Mouse (Mus musculus) megakaryocyte, embryonic 14.5 days (primary cell): Measurements from ENCODE around the gene Tjp1. TPM values are rescaled to one million over a fixed set of nuclear protein-coding genes. Genes with fewer than 3 reads are reported as not detected.

Experiments used
- H3K27me3 ChIP-seq: replicated peaks from 2 replicates; pipeline ENCODE3; 2012; ENCODE audit warnings: inconsistent platforms
- H3K36me3 ChIP-seq: replicated peaks from 2 replicates; pipeline ENCODE3; 2012; ENCODE audit warnings: low read length, inconsistent platforms, mixed read lengths
- H3K4me1 ChIP-seq: 2 replicates; pipeline ENCODE4 v1.6.1; 2012; ENCODE audit warnings: inconsistent platforms
- H3K4me3 ChIP-seq: replicated peaks from 2 replicates; pipeline ENCODE3; 2012; ENCODE audit warnings: moderate library complexity, mild to moderate bottlenecking, inconsistent platforms
- H3K9me3 ChIP-seq: 2 replicates; pipeline ENCODE4 v1.6.1; 2012; ENCODE audit warnings: inconsistent platforms
- FLI1 ChIP-seq: IDR thresholded peaks from 2 replicates; pipeline ENCODE4 v1.6.1; 2012; ENCODE audit warnings: low read length, inconsistent platforms, mixed read lengths
- GATA1 ChIP-seq: IDR thresholded peaks from 3 replicates; pipeline ENCODE4 v1.6.1; 2012; ENCODE audit warnings: mixed read lengths, low read length, inconsistent platforms, borderline replicate concordance
- polyA plus RNA-seq: library from polyadenylated mRNA; stranded (reverse); fragments of >175 nt; gene quantifications from 2 replicates; pipeline ENCODE4 v1.2.3, GENCODE M21; 2012; ENCODE audit warnings: low replicate concordance; ENCODE audit not compliant: insufficient read depth

The Tjp1 gene
- polyA plus RNA-seq, 1 experiment, result 0.83 TPM

- Histone ChIP-seq H3K27me3 (no peaks in the 10 kb centered on the region), H3K4me3 (peak overlapping the region; percentile 67), H3K36me3 (peaks cover 2% of the 10 kb centered on the region), H3K9me3 (no peaks in the 10 kb centered on the region), H3K4me1 (peaks cover 60% of the 10 kb centered on the region)
- TF ChIP-seq GATA1, result no peak
- TF ChIP-seq FLI1, result no peak
These were observed 172.7 kb downstream of the Tjp1 start for GRCm38 (mm10) chr7:65354908-65355307.

- Histone ChIP-seq H3K9me3 (no peaks in the 10 kb centered on the region), H3K4me1 (peaks cover 35% of the 10 kb centered on the region), H3K27me3 (no peaks in the 10 kb centered on the region), H3K36me3 (peaks cover 2% of the 10 kb centered on the region), H3K4me3 (no peak overlapping the region)
- TF ChIP-seq GATA1, result no peak
- TF ChIP-seq FLI1, result no peak
These were observed 177.1 kb downstream of the Tjp1 start for GRCm38 (mm10) chr7:65350348-65351079.

GRCm38 (mm10) chr7:65348540-65348939 is 179.0 kb downstream of the Tjp1 start:
- Histone ChIP-seq H3K27me3 (no peaks in the 10 kb centered on the region), H3K9me3 (no peaks in the 10 kb centered on the region), H3K36me3 (peaks cover 2% of the 10 kb centered on the region), H3K4me3 (no peak overlapping the region), H3K4me1 (peaks cover 24% of the 10 kb centered on the region)
- no peak for TF ChIP-seq GATA1
- TF ChIP-seq FLI1, result no peak

GRCm38 (mm10) chr7:65345314-65345713 is 182.3 kb downstream of the Tjp1 start:
- Histone ChIP-seq H3K36me3 (peaks cover 24% of the 10 kb centered on the region), H3K4me3 (no peak overlapping the region), H3K4me1 (peaks cover 7% of the 10 kb centered on the region), H3K9me3 (no peaks in the 10 kb centered on the region), H3K27me3 (no peaks in the 10 kb centered on the region)
- no peak for TF ChIP-seq FLI1
- no peak for TF ChIP-seq GATA1

- Histone ChIP-seq H3K4me3 (no peak overlapping the region), H3K4me1 (no peaks in the 10 kb centered on the region), H3K36me3 (peaks cover 71% of the 10 kb centered on the region), H3K9me3 (no peaks in the 10 kb centered on the region), H3K27me3 (no peaks in the 10 kb centered on the region)
- TF ChIP-seq GATA1, result no peak
- no peak for TF ChIP-seq FLI1
These were observed 189.9 kb downstream of the Tjp1 start for GRCm38 (mm10) chr7:65337581-65338270.

- Histone ChIP-seq H3K4me3 (no peak overlapping the region), H3K9me3 (no peaks in the 10 kb centered on the region), H3K36me3 (peaks cover 56% of the 10 kb centered on the region), H3K4me1 (no peaks in the 10 kb centered on the region; the same call in 1 of the 2 replicates), H3K27me3 (no peaks in the 10 kb centered on the region)
- TF ChIP-seq GATA1 (no peak), FLI1 (no peak)
These were observed 194.4 kb downstream of the Tjp1 start for GRCm38 (mm10) chr7:65333081-65333760.

DNA sequence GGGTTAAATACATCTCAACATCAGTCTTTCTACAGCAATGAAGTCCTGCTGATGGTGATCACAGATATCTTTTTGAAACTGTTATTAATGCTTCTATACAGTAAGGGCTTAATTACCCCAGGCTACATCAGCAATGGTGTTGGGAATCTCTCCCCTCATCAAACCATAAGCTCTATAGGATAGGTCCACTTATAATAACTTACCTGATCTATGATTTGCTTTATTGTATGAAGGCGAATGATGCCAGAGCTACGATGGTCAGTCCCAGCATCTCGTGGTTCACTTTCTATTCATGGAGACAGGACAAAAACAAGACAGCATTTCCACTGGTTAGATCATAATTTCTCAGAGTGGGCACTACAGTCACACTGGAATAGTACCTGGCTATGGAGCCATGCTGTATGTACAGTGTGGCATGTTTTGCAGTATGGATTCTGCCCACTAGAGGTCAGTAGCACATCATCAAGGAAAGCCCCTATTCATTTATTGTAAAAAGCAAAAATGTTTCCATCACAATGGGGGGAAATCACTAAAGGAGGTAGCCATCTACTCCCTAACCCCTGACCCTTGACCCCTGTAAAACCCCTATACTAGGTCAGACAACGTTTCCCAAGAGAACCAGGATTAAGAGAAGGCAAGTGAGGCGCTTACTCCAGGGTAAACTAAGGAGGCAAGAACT is 208.4 kb downstream of the Tjp1 start:
- H3K4me3 ChIP-seq, result no peak overlapping the region
- H3K4me1 ChIP-seq, result no peaks in the 10 kb centered on the region
- H3K27me3 ChIP-seq, result no peaks in the 10 kb centered on the region
- H3K9me3 ChIP-seq, result no peaks in the 10 kb centered on the region
- no peak for TF ChIP-seq FLI1
- TF ChIP-seq GATA1, result no peak
- H3K36me3 ChIP-seq, result peaks cover 76% of the 10 kb centered on the region

DNA sequence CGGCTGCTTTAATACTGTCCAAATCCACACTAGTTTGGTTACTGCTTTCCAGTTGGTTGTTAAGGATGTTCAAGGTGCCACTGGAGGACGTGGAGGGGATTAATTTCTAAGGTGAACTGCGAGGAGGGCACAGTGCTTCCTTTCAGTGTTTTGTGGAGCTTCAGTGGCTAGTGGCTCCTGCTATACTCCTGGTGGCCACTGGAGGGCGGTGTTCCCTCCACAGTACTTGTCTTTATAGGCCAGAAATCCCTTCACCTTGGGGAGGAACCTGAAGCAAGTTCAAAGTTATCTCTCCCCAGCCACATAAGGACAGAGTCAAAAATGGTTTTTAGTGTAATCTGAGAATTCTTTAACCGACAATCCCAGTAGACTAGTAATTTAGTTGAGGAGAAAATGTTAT is 210.2 kb downstream of the Tjp1 start:
- H3K36me3 ChIP-seq, result peaks cover 79% of the 10 kb centered on the region
- H3K4me3 ChIP-seq, result no peak overlapping the region
- H3K27me3 ChIP-seq, result no peaks in the 10 kb centered on the region
- TF ChIP-seq FLI1 (no peak), GATA1 (no peak)
- no peaks in the 10 kb centered on the region for H3K9me3 ChIP-seq
- no peaks in the 10 kb centered on the region for H3K4me1 ChIP-seq

DNA sequence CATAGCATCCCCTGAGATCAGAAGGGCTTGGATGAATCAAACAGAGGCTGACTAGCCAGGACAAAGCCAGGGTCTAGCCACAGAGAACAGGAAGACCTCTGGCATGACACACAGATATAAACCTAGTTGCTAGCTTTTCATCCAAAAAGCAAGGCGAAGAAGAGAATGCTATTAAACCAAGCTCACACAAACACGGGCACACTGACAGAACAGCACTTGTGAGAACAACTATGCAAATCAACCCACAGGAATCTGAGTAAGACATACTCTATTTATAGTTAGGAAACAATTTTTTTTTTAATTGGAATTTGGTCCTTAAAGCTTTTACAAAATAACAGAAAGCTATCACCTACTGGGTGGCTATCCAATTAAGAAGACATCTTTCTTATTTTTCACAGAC is 212.4 kb downstream of the Tjp1 start:
- Histone ChIP-seq H3K27me3 (no peaks in the 10 kb centered on the region), H3K4me3 (no peak overlapping the region), H3K9me3 (no peaks in the 10 kb centered on the region), H3K4me1 (no peaks in the 10 kb centered on the region), H3K36me3 (peaks cover 87% of the 10 kb centered on the region)
- TF ChIP-seq GATA1, result no peak
- TF ChIP-seq FLI1, result no peak
